In the genomic region with DNA sequence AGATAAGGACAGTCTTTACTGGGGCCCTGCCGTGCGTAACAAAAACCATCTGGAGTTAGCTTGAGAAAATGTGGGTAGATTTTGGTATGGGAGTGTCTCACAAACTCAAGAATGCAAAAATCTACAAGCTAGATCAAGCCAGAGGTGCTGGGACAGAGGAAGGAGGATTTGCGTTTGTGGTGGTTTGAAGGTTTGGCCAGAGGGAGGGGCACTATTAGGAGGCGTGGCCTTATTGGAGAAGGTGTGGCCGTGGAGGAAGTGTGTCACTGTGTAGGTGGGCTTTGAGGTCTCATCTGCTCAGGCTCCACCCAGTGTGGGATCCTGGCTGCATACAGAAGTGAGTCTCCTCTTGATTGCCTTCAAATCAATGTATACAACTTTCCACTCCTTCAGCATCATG, we compare ENCODE assay signal across 17 mouse cellular contexts.
"Had no signal": no experiment of that assay in that cellular context is flagged by ENCODE, and none has a peak within 500 bp of the region (broad histone marks: within the 10 kb centered on the region; RNA-seq: fewer than 3 reads in every experiment).

No protein-coding gene starts in this region.

- H3K36me3 ChIP-seq: lung, embryonic 15.5 days; midbrain, embryonic 13.5 days; midbrain, embryonic 15.5 days; neural tube, embryonic 12.5 days; stomach, embryonic 15.5 days had no signal

- H3K9ac ChIP-seq: liver, postnatal 0 days; lung, embryonic 15.5 days; midbrain, embryonic 13.5 days; midbrain, embryonic 15.5 days; neural tube, embryonic 12.5 days; stomach, embryonic 15.5 days had no signal

- H3K27ac ChIP-seq: lung, embryonic 15.5 days; midbrain, embryonic 13.5 days; midbrain, embryonic 15.5 days; neural tube, embryonic 12.5 days; stomach, embryonic 15.5 days; stomach, postnatal 0 days had no signal

- ATAC-seq: liver, postnatal 0 days; lung, postnatal 0 days; midbrain, embryonic 13.5 days; midbrain, embryonic 15.5 days had no signal

- H3K4me2 ChIP-seq: lung, embryonic 15.5 days; midbrain, embryonic 11.5 days; midbrain, embryonic 13.5 days; midbrain, embryonic 15.5 days; neural tube, embryonic 12.5 days; stomach, embryonic 15.5 days had no signal

- H3K4me3 ChIP-seq: lung, embryonic 15.5 days; megakaryocyte, embryonic 14.5 days; midbrain, embryonic 13.5 days; midbrain, embryonic 15.5 days; neural tube, embryonic 12.5 days; stomach, embryonic 15.5 days had no signal

- H3K9me3 ChIP-seq: lung, embryonic 15.5 days; midbrain, embryonic 13.5 days; midbrain, embryonic 15.5 days; stomach, embryonic 15.5 days had no signal

- DNase-seq: liver, postnatal 0 days; lung, adult 2 months; lung, postnatal 14 days; lung, postnatal 36 days; right cerebral cortex, postnatal 14 days; thymus, adult 2 months; thymus, postnatal 25 days; thymus, postnatal 4 days had no signal

- H3K4me1 ChIP-seq: megakaryocyte, embryonic 14.5 days had no signal

- H3K27me3 ChIP-seq: lung, embryonic 15.5 days; megakaryocyte, embryonic 14.5 days; midbrain, embryonic 13.5 days; midbrain, embryonic 15.5 days; neural tube, embryonic 12.5 days; stomach, embryonic 15.5 days had no signal
